Mouse (Mus musculus): ENCODE data around the gene Akap6. TPM values are rescaled to one million over a fixed set of nuclear protein-coding genes. Genes with fewer than 3 reads are reported as not detected.

The Akap6 gene
- polyA plus RNA-seq, 1 experiment from 2014 or later, result 2.3 TPM

- 87% methylated on average over 3 of the region's 3 CpGs for WGBS
- DNase-seq (ENCODE audit: low spot score), result no peak
- no peaks in the 10 kb centered on the region for H3K9me3 ChIP-seq
- H3K27me3 ChIP-seq (ENCODE audit: insufficient read depth, poor library complexity, severe bottlenecking), result no peaks in the 10 kb centered on the region
- H3K27ac ChIP-seq, result no peak overlapping the region
- no peak overlapping the region for H3K4me3 ChIP-seq
- peaks cover 9% of the 10 kb centered on the region; the same call in 1 of the 2 replicates for H3K36me3 ChIP-seq
- H3K4me1 ChIP-seq, result no peaks in the 10 kb centered on the region
These were observed 438.1 kb downstream of the Akap6 start for GRCm38 (mm10) chr12:53137331-53137730.

- no peaks in the 10 kb centered on the region for H3K9me3 ChIP-seq
- peaks cover 9% of the 10 kb centered on the region; the same call in 1 of the 2 replicates for H3K36me3 ChIP-seq
- no peak for DNase-seq (ENCODE audit: low spot score)
- no peak overlapping the region for H3K4me3 ChIP-seq
- H3K27ac ChIP-seq, result no peak overlapping the region
- H3K27me3 ChIP-seq (ENCODE audit: insufficient read depth, poor library complexity, severe bottlenecking), result no peaks in the 10 kb centered on the region
- H3K4me1 ChIP-seq, result 0 out of 2 replicates have a peak, but pooled peaks cover 4% of the 10 kb centered on the region
- WGBS, result 80% methylated on average over 6 of the region's 6 CpGs
These were observed 445.0 kb downstream of the Akap6 start for GRCm38 (mm10) chr12:53144122-53144695.

- WGBS, result 95% methylated on average over 10 of the region's 10 CpGs
- H3K4me1 ChIP-seq, result 0 out of 2 replicates have a peak, but pooled peaks cover 4% of the 10 kb centered on the region
- H3K27ac ChIP-seq, result no peak overlapping the region
- H3K4me3 ChIP-seq, result no peak overlapping the region
- no peaks in the 10 kb centered on the region for H3K9me3 ChIP-seq
- H3K27me3 ChIP-seq (ENCODE audit: insufficient read depth, poor library complexity, severe bottlenecking), result no peaks in the 10 kb centered on the region
- no peak for DNase-seq (ENCODE audit: low spot score)
- H3K36me3 ChIP-seq, result peaks cover 12% of the 10 kb centered on the region; the same call in 1 of the 2 replicates
These were observed 445.6 kb downstream of the Akap6 start for GRCm38 (mm10) chr12:53144760-53145159.

- WGBS, result 70% methylated on average over 4 of the region's 4 CpGs
- Histone ChIP-seq H3K36me3 (peaks cover 15% of the 10 kb centered on the region; the same call in 1 of the 2 replicates), H3K4me1 (0 out of 2 replicates have a peak, but pooled peaks cover 4% of the 10 kb centered on the region), H3K9me3 (0 out of 2 replicates have a peak, but pooled peaks cover 3% of the 10 kb centered on the region), H3K27ac (no peak overlapping the region), H3K27me3 (ENCODE audit: insufficient read depth, poor library complexity, severe bottlenecking) (no peaks in the 10 kb centered on the region), H3K4me3 (no peak overlapping the region)
- DNase-seq (ENCODE audit: low spot score), result no peak
These were observed 446.3 kb downstream of the Akap6 start for GRCm38 (mm10) chr12:53145516-53145915.

- H3K36me3 ChIP-seq, result peaks cover 12% of the 10 kb centered on the region; the same call in 1 of the 2 replicates
- no peaks in the 10 kb centered on the region for H3K27me3 ChIP-seq (ENCODE audit: insufficient read depth, poor library complexity, severe bottlenecking)
- H3K4me3 ChIP-seq, result no peak overlapping the region
- 53% methylated on average over 11 of the region's 11 CpGs for WGBS
- H3K27ac ChIP-seq, result no peak overlapping the region
- H3K9me3 ChIP-seq, result peaks cover 5% of the 10 kb centered on the region; the same call in 1 of the 2 replicates
- H3K4me1 ChIP-seq, result 0 out of 2 replicates have a peak, but pooled peaks cover 4% of the 10 kb centered on the region
- DNase-seq (ENCODE audit: low spot score), result no peak
These were observed 447.4 kb downstream of the Akap6 start for GRCm38 (mm10) chr12:53146460-53147050.

GRCm38 (mm10) chr12:53147696-53148095, 448.5 kb downstream of the Akap6 start:
- Histone ChIP-seq H3K27me3 (ENCODE audit: insufficient read depth, poor library complexity, severe bottlenecking) (no peaks in the 10 kb centered on the region), H3K4me3 (no peak overlapping the region), H3K27ac (no peak overlapping the region), H3K4me1 (0 out of 2 replicates have a peak, but pooled peaks cover 4% of the 10 kb centered on the region), H3K36me3 (peaks cover 12% of the 10 kb centered on the region; the same call in 1 of the 2 replicates), H3K9me3 (peaks cover 5% of the 10 kb centered on the region; the same call in 1 of the 2 replicates)
- 45% methylated on average over 11 of the region's 11 CpGs for WGBS
- no peak for DNase-seq (ENCODE audit: low spot score)

- 79% methylated on average over 8 of the region's 8 CpGs for WGBS
- H3K4me3 ChIP-seq, result no peak overlapping the region
- DNase-seq (ENCODE audit: low spot score), result no peak
These were observed 469.2 kb downstream of the Akap6 start for GRCm38 (mm10) chr12:53168189-53169003.

GRCm38 (mm10) chr12:53191435-53191834, 492.3 kb downstream of the Akap6 start:
- Histone ChIP-seq H3K27me3 (ENCODE audit: insufficient read depth, poor library complexity, severe bottlenecking) (no peaks in the 10 kb centered on the region), H3K27ac (no peak overlapping the region), H3K4me3 (no peak overlapping the region), H3K36me3 (no peaks in the 10 kb centered on the region), H3K9me3 (no peaks in the 10 kb centered on the region), H3K4me1 (no peaks in the 10 kb centered on the region)
- DNase-seq (ENCODE audit: low spot score), result no peak
- 79% methylated on average over 7 of the region's 7 CpGs for WGBS

More at GRCm38 (mm10) chr12:53168189-53169003, 469.2 kb downstream of the Akap6 start:
- Histone ChIP-seq H3K4me1 (no peaks in the 10 kb centered on the region), H3K27me3 (ENCODE audit: insufficient read depth, poor library complexity, severe bottlenecking) (no peaks in the 10 kb centered on the region), H3K36me3 (no peaks in the 10 kb centered on the region), H3K27ac (no peak overlapping the region), H3K9me3 (no peaks in the 10 kb centered on the region)

- H3K9me3 ChIP-seq, result no peaks in the 10 kb centered on the region
- no peaks in the 10 kb centered on the region for H3K36me3 ChIP-seq
- H3K27ac ChIP-seq, result no peak overlapping the region
- 76% methylated on average over 5 of the region's 5 CpGs for WGBS
- H3K4me3 ChIP-seq, result no peak overlapping the region
- no peaks in the 10 kb centered on the region for H3K4me1 ChIP-seq
- no peak for DNase-seq (ENCODE audit: low spot score)
- no peaks in the 10 kb centered on the region for H3K27me3 ChIP-seq (ENCODE audit: insufficient read depth, poor library complexity, severe bottlenecking)
These were observed 494.5 kb downstream of the Akap6 start for GRCm38 (mm10) chr12:53193664-53194063.

Other genes starting within 250 kb of the Akap6 start
- gene Arhgap5, start 195.4 kb upstream of the Akap6 start, polyA plus RNA-seq (2016; fragmentation: Nextera tagmentation; extraction: Ambion mirVana), result 38.7 and 39.0 TPM in 2 replicates

Measured in heart, embryonic 10.5 days (tissue).